Comparison of ENCODE assay signal across 16 mouse cellular contexts in genomic region chr4:22949422-22949821, GRCm38 (mm10).
"Had no signal": no experiment of that assay in that cellular context is flagged by ENCODE, and none has a peak within 500 bp of the region (broad histone marks: within the 10 kb centered on the region; RNA-seq: fewer than 3 reads in every experiment).

No protein-coding gene starts in this region.

- H3K4me1 ChIP-seq: stomach, embryonic 15.5 days had no signal

- H3K36me3 ChIP-seq: neural tube, embryonic 13.5 days; neural tube, embryonic 15.5 days; stomach, embryonic 15.5 days had no signal

- H3K9ac ChIP-seq: neural tube, embryonic 13.5 days; neural tube, embryonic 15.5 days; stomach, embryonic 15.5 days had no signal

- H3K27me3 ChIP-seq: neural tube, embryonic 13.5 days; neural tube, embryonic 15.5 days; stomach, embryonic 15.5 days had no signal

- H3K4me3 ChIP-seq: neural tube, embryonic 13.5 days; neural tube, embryonic 15.5 days; stomach, embryonic 15.5 days had no signal

- H3K9me3 ChIP-seq: neural tube, embryonic 13.5 days; neural tube, embryonic 15.5 days; stomach, embryonic 15.5 days had no signal

- H3K27ac ChIP-seq: neural tube, embryonic 13.5 days; neural tube, embryonic 15.5 days; stomach, embryonic 15.5 days; stomach, postnatal 0 days had no signal

- H3K4me2 ChIP-seq: neural tube, embryonic 13.5 days; neural tube, embryonic 15.5 days; stomach, embryonic 15.5 days had no signal

- DNase-seq: retina, postnatal 1 day; right cerebral cortex, adult 18-20 months; right cerebral cortex, postnatal 14 days; right cerebral cortex, postnatal 25 days; right cerebral cortex, postnatal 4 days; spleen, adult 18-20 months; thymus, adult 18-20 months; thymus, adult 2 months; thymus, postnatal 14 days; thymus, postnatal 25 days; thymus, postnatal 36 days; thymus, postnatal 4 days had no signal
